Mouse (Mus musculus) liver, adult 2 months (tissue): Measurements from ENCODE around the gene Ifitm3. TPM values are rescaled to one million over a fixed set of nuclear protein-coding genes. Genes with fewer than 3 reads are reported as not detected.
A peak's percentile ranks its signal among the peaks of the same experiment; 100 is the strongest.

ENCODE experiments used
- DNase-seq: peaks from one replicate; pipeline ENCODE4 v3.0.0-alpha.2; 2011; ENCODE audit warnings: low read depth, low spot score; ENCODE audit errors: extremely low read depth
- H3K27ac ChIP-seq: fragments of 200-500 bp; replicated peaks from 2 replicates; pipeline ENCODE4 v1.5.1; 2012; ENCODE audit warnings: low read depth, mild to moderate bottlenecking, control low read depth, inconsistent platforms, low read length; ENCODE audit not compliant: insufficient read depth
- H3K27me3 ChIP-seq: fragments of 200-500 bp; 2 replicates; pipeline ENCODE4 v1.6.1; 2012; ENCODE audit warnings: mild to moderate bottlenecking, moderate library complexity, low read length, inconsistent platforms; ENCODE audit not compliant: control insufficient read depth, insufficient read depth
- H3K36me3 ChIP-seq: fragments of 200-500 bp; 2 replicates; pipeline ENCODE4 v1.6.1; 2012; ENCODE audit warnings: low read length, inconsistent platforms; ENCODE audit not compliant: control insufficient read depth, insufficient read depth
- H3K4me1 ChIP-seq: fragments of 200-500 bp; 2 replicates; pipeline ENCODE4 v1.6.1; 2011; ENCODE audit warnings: low read length; ENCODE audit not compliant: control insufficient read depth, insufficient read depth
- H3K4me3 ChIP-seq: fragments of 200-500 bp; 2 replicates; pipeline ENCODE4 v1.5.1; 2011; ENCODE audit warnings: low read depth, mild to moderate bottlenecking, control low read depth, low read length, moderate library complexity; ENCODE audit not compliant: insufficient read depth
- H3K79me2 ChIP-seq: fragments of 200-500 bp; 2 replicates; pipeline ENCODE4 v1.6.1; 2012; ENCODE audit warnings: inconsistent platforms, mild to moderate bottlenecking, low read length, moderate library complexity; ENCODE audit not compliant: control insufficient read depth, insufficient read depth
- H3K9ac ChIP-seq: fragments of 200-500 bp; 2 replicates; pipeline ENCODE4 v1.6.1; 2012; ENCODE audit warnings: low read depth, mild to moderate bottlenecking, control low read depth, inconsistent platforms, low read length
- CTCF ChIP-seq: fragments of 200-500 bp; IDR thresholded peaks from 2 replicates; pipeline ENCODE4 v1.5.1; 2011; ENCODE audit warnings: low read depth, low read length, control low read depth
- POLR2A ChIP-seq: fragments of 200-500 bp; IDR thresholded peaks from 2 replicates; pipeline ENCODE4 v1.6.1; 2011; ENCODE audit warnings: low read length, control low read depth; ENCODE audit not compliant: insufficient read depth; ENCODE audit errors: extremely low read depth
- WGBS: fragments of 180-500 bp; shearing (Covaris S2); methylation state at CpG from one replicate; pipeline ENCODE4 v1.1.7; 2018; 5-methylcytosine and 5-hydroxymethylcytosine counted together
- polyA plus RNA-seq: library from polyadenylated mRNA; depleted of rRNA; stranded (reverse); fragments of >200 nt; gene quantifications from 2 replicates; pipeline ENCODE4 v1.2.3, GENCODE M21; 2012; rRNA removed
- total RNA-seq: library from RNA; depleted of rRNA; stranded (reverse); fragments of >200 nt; gene quantifications from 2 replicates; pipeline ENCODE4 v1.2.3, GENCODE M21; 2014; rRNA removed

Gene Ifitm3
- total and polyA plus RNA-seq, 2 experiments, result 392 to 1,254 TPM

DNA sequence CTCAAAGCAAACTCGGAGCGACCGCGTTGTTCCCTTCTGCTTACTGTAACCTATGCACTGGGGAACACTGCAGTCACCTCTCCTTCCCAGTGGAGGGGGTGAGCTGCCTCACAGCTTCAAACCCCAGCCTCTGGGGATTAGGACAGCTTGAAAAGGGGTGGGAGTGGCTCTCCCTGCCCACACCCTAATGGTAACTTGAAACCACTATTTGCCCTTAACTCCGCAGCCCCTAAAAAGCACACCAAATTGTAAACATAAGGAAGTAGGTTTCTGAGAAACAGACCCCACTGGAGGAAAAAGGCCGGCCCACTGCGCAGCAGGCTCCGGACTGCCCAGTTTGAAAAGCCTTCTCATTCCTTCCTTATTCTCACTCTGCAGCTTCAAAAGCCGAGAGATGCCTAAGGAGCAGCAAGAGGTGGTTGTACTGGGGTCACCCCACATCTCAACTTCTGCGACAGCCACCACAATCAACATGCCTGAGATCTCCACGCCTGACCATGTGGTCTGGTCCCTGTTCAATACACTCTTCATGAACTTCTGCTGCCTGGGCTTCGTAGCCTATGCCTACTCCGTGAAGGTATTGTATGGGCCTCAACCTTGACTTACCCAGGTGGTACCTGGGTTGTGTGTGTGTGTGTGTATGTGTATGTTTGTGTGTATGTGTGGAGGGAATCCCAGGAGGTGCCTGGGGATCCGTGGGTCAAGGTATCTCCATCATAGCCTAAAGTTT, 42.5 kb downstream of the Ifitm3 start:
- no peak for TF ChIP-seq POLR2A
- no peak for TF ChIP-seq CTCF
- Histone ChIP-seq H3K4me3 (peak overlapping the region; percentile 28; the same call in 1 of the 2 replicates), H3K9ac (peak overlapping the region; percentile 49)

DNA sequence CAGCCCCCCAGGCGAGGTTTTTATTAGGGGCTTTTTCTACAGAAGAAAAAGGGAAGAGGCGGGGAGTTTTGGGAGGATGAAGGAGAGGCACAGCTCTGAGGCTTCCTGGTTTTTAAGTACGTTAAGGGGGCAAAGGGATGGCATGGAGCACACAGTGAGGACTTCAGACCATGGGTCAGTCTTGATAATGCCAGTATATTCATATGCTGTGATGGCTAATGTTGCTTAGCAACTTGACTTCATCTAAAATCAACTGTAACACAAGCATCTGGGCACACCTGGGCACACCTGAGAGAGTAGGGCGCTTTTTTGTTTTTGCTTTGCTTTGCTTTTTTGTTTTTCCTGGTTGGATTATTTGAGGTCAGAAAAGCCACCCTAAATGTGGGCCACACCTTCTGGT, 43.6 kb downstream of the Ifitm3 start, which contains the start of gene Ifitm1:
TSS of gene Ifitm1 (plus strand) at position 301 of the 400 bp plus-strand sequence.
- 94% methylated on average over 4 of the region's 4 CpGs for WGBS
- no peak within 1 kb of the TSS for H3K9ac ChIP-seq
- H3K27ac ChIP-seq, result no peak within 1 kb of the TSS
- H3K4me1 ChIP-seq, result no peaks in the 10 kb centered on the region
- no peaks in the 10 kb centered on the region for H3K36me3 ChIP-seq
- H3K27me3 ChIP-seq, result no peaks in the 10 kb centered on the region
- TF ChIP-seq POLR2A, result no peak
- no peak for TF ChIP-seq CTCF
- no peaks in the 10 kb centered on the region for H3K79me2 ChIP-seq
- no peak for DNase-seq
- H3K4me3 ChIP-seq, result no peak within 1 kb of the TSS

More for the DNA sequence above, 42.5 kb downstream of the Ifitm3 start:
- Histone ChIP-seq H3K79me2 (no peaks in the 10 kb centered on the region), H3K4me1 (no peaks in the 10 kb centered on the region), H3K27me3 (no peaks in the 10 kb centered on the region), H3K36me3 (no peaks in the 10 kb centered on the region), H3K27ac (peak overlapping the region; percentile 54; the same call in 1 of the 2 replicates)
- no peak for DNase-seq
- WGBS, result 58% methylated on average over 14 of the region's 14 CpGs

DNA sequence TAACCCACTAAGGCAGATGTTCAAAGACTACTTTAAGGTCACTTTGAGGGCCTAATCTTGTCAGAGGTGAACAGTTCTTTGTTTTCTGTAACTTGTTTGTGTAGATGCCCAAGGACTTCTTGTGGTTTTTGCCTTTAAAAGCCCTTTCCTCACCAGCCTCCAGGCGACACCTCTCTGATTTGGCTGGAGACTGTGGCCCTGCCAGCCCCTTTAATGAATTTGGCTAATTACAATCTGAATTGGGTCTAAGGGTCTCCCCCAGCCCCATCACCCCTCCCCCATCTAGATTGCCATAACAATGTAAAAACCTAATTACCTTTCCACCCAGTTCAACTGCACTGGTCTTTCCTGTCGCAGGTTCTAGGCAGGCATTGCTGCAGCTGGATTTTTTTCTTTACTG, 47.8 kb downstream of the Ifitm3 start:
- TF ChIP-seq CTCF, result no peak
- no peak for TF ChIP-seq POLR2A
- Histone ChIP-seq H3K4me3 (no peak overlapping the region), H3K36me3 (no peaks in the 10 kb centered on the region), H3K27me3 (no peaks in the 10 kb centered on the region), H3K79me2 (no peaks in the 10 kb centered on the region), H3K9ac (no peak overlapping the region), H3K4me1 (no peaks in the 10 kb centered on the region), H3K27ac (no peak overlapping the region)
- DNase-seq, result no peak
- WGBS, result 96% methylated on average over 2 of the region's 2 CpGs

DNA sequence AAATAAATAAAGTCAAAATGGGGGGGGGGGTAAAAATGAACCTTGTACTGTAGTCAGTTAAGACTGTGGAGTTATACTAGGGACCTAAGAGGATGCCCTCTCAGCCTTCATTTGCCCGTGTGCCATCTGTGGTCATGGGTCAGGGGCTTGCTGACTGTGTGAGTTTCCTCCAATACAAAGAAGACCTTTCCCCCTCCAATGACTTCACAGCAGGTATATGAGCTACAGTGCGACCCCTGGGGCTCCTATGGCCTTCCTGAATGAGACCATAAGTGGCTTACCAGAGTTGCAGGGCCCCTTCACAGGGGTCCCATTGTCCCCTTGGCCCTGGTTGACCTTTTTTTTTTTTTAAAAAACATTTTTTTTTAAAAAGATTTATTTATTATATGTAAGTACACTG, 49.2 kb downstream of the Ifitm3 start:
- no peak for TF ChIP-seq CTCF
- no peak for TF ChIP-seq POLR2A
- Histone ChIP-seq H3K36me3 (no peaks in the 10 kb centered on the region), H3K27me3 (no peaks in the 10 kb centered on the region), H3K79me2 (no peaks in the 10 kb centered on the region), H3K4me3 (no peak overlapping the region), H3K4me1 (peaks cover 4% of the 10 kb centered on the region), H3K27ac (no peak overlapping the region), H3K9ac (no peak overlapping the region)
- DNase-seq, result no peak
- WGBS, result 88% methylated on average over 2 of the region's 2 CpGs

DNA sequence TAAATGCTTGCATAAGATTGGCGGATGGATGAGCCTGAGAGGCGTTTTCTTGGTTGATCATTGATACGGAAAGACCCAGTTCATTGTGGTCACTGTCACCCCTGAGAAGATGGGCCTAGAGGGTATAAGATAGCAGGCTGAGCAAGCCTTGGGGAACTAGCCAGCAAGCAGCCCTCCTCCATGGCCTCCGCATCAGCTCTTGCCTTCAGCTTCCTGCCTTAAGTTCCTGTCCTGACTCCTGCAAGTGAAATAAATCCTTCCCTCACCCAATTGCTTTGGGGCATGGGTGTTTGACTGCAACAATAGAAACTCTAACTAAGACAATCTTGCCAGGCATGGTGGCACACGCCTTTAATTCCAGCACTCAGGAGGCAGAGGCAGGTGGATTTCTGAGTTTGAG, 50.5 kb downstream of the Ifitm3 start:
- WGBS, result 89% methylated on average over 5 of the region's 5 CpGs
- H3K27ac ChIP-seq, result no peak overlapping the region

More for the DNA sequence above, 50.5 kb downstream of the Ifitm3 start:
- TF ChIP-seq CTCF (no peak), POLR2A (no peak)
- peaks cover 5% of the 10 kb centered on the region for H3K79me2 ChIP-seq
- no peak overlapping the region for H3K9ac ChIP-seq
- H3K4me1 ChIP-seq, result peaks cover 4% of the 10 kb centered on the region
- no peak overlapping the region for H3K4me3 ChIP-seq
- no peaks in the 10 kb centered on the region for H3K36me3 ChIP-seq
- no peaks in the 10 kb centered on the region for H3K27me3 ChIP-seq
- no peak for DNase-seq

Other genes with a start within 250 kb of the Ifitm3 start
Only the 30 nearest of the 31 such genes appear.
- gene Syce1, start 222.9 kb downstream of the Ifitm3 start, total RNA-seq, result not detected in 2 replicates
- 0.07 TPM in 1 of 2 replicates, not detected in the other for gene Syce1, start 222.9 kb downstream of the Ifitm3 start, polyA plus RNA-seq
- gene Zfp941, start 188.6 kb downstream of the Ifitm3 start, total RNA-seq, result 1.0 TPM in 2 replicates
- gene Zfp941, start 188.6 kb downstream of the Ifitm3 start, polyA plus RNA-seq, result 0.34 and 0.77 TPM in 2 replicates
- gene Urah, start 175.8 kb downstream of the Ifitm3 start, total RNA-seq, result 511 and 549 TPM in 2 replicates
- 1,037 and 1,096 TPM in 2 replicates for gene Urah, start 175.8 kb downstream of the Ifitm3 start, polyA plus RNA-seq
- 0.46 TPM in 1 of 2 replicates, not detected in the other for gene Scgb1c1, start 165.2 kb downstream of the Ifitm3 start, total RNA-seq
- 1.0 TPM in 1 of 2 replicates, not detected in the other for gene Scgb1c1, start 165.2 kb downstream of the Ifitm3 start, polyA plus RNA-seq
- not detected in 2 replicates for gene Odf3, start 163.0 kb downstream of the Ifitm3 start, total RNA-seq
- gene Odf3, start 163.0 kb downstream of the Ifitm3 start, polyA plus RNA-seq, result not detected in 2 replicates
- 0.60 and 1.4 TPM in 2 replicates for gene Gm45785, start 154.4 kb downstream of the Ifitm3 start, total RNA-seq
- gene Gm45785, start 154.4 kb downstream of the Ifitm3 start, polyA plus RNA-seq, result not detected in 2 replicates
- gene Ric8a, start 153.8 kb downstream of the Ifitm3 start, total RNA-seq, result 17.5 and 20.3 TPM in 2 replicates
- 24.6 and 34.4 TPM in 2 replicates for gene Ric8a, start 153.8 kb downstream of the Ifitm3 start, polyA plus RNA-seq
- gene Bet1l, start 153.2 kb downstream of the Ifitm3 start, total RNA-seq, result 15.0 and 15.4 TPM in 2 replicates
- gene Bet1l, start 153.2 kb downstream of the Ifitm3 start, polyA plus RNA-seq, result 22.1 and 29.2 TPM in 2 replicates
- 83.6 and 102 TPM in 2 replicates for gene Psmd13, start 128.8 kb downstream of the Ifitm3 start, total RNA-seq
- gene Psmd13, start 128.8 kb downstream of the Ifitm3 start, polyA plus RNA-seq, result 51.1 and 58.2 TPM in 2 replicates
- 134 and 150 TPM in 2 replicates for gene Sirt3, start 128.5 kb downstream of the Ifitm3 start, total RNA-seq
- 155 TPM in 2 replicates for gene Sirt3, start 128.5 kb downstream of the Ifitm3 start, polyA plus RNA-seq
- 0.55 and 0.81 TPM in 2 replicates for gene Cox8b, start 110.3 kb downstream of the Ifitm3 start, total RNA-seq
- gene Cox8b, start 110.3 kb downstream of the Ifitm3 start, polyA plus RNA-seq, result not detected in 2 replicates
- gene Nlrp6, start 89.9 kb downstream of the Ifitm3 start, total RNA-seq, result 28.9 and 33.4 TPM in 2 replicates
- gene Nlrp6, start 89.9 kb downstream of the Ifitm3 start, polyA plus RNA-seq, result 72.9 and 119 TPM in 2 replicates
- 16.6 and 19.1 TPM in 2 replicates for gene Pgghg, start 69.4 kb downstream of the Ifitm3 start, total RNA-seq
- gene Pgghg, start 69.4 kb downstream of the Ifitm3 start, polyA plus RNA-seq, result 41.3 and 43.3 TPM in 2 replicates
- gene Ifitm5, start 60.5 kb downstream of the Ifitm3 start, total RNA-seq, result 0.40 and 0.55 TPM in 2 replicates
- gene Ifitm5, start 60.5 kb downstream of the Ifitm3 start, polyA plus RNA-seq, result 0.76 and 1.0 TPM in 2 replicates
- not detected in 2 replicates for gene Gm45717, start 54.8 kb downstream of the Ifitm3 start, total RNA-seq
- gene Gm45717, start 54.8 kb downstream of the Ifitm3 start, polyA plus RNA-seq, result not detected in 2 replicates
- gene Ifitm2, start 54.8 kb downstream of the Ifitm3 start, total RNA-seq, result 270 and 282 TPM in 2 replicates
- gene Ifitm2, start 54.8 kb downstream of the Ifitm3 start, polyA plus RNA-seq, result 968 and 1,028 TPM in 2 replicates
- 11.2 and 11.3 TPM in 2 replicates for gene Ifitm1, start 43.5 kb downstream of the Ifitm3 start, total RNA-seq
- 48.6 and 79.4 TPM in 2 replicates for gene Ifitm1, start 43.5 kb downstream of the Ifitm3 start, polyA plus RNA-seq
- 0.81 and 0.83 TPM in 2 replicates for gene Ifitm6, start 7.2 kb upstream of the Ifitm3 start, total RNA-seq
- 0.72 and 1.7 TPM in 2 replicates for gene Ifitm6, start 7.2 kb upstream of the Ifitm3 start, polyA plus RNA-seq
- not detected in 2 replicates for gene Gm17387, start 18.4 kb upstream of the Ifitm3 start, total RNA-seq
- gene Gm17387, start 18.4 kb upstream of the Ifitm3 start, polyA plus RNA-seq, result not detected in 2 replicates
- gene B4galnt4, start 50.3 kb upstream of the Ifitm3 start, total RNA-seq, result 0.09 TPM in 1 of 2 replicates, not detected in the other
- 0.04 and 0.10 TPM in 2 replicates for gene B4galnt4, start 50.3 kb upstream of the Ifitm3 start, polyA plus RNA-seq
- 0.60 and 0.83 TPM in 2 replicates for gene Pkp3, start 67.4 kb upstream of the Ifitm3 start, total RNA-seq
- 1.9 and 2.0 TPM in 2 replicates for gene Pkp3, start 67.4 kb upstream of the Ifitm3 start, polyA plus RNA-seq
- 21.8 and 28.5 TPM in 2 replicates for gene Sigirr, start 89.8 kb upstream of the Ifitm3 start, total RNA-seq
- gene Sigirr, start 89.8 kb upstream of the Ifitm3 start, polyA plus RNA-seq, result 42.4 and 42.5 TPM in 2 replicates
- gene Ano9, start 107.0 kb upstream of the Ifitm3 start, total RNA-seq, result not detected in 2 replicates
- 0.09 and 0.13 TPM in 2 replicates for gene Ano9, start 107.0 kb upstream of the Ifitm3 start, polyA plus RNA-seq
- gene Ptdss2, start 111.6 kb upstream of the Ifitm3 start, total RNA-seq, result 5.2 and 5.4 TPM in 2 replicates
- 10.7 and 13.5 TPM in 2 replicates for gene Ptdss2, start 111.6 kb upstream of the Ifitm3 start, polyA plus RNA-seq
- 106 and 108 TPM in 2 replicates for gene Rnh1, start 162.1 kb upstream of the Ifitm3 start, total RNA-seq
- 134 and 136 TPM in 2 replicates for gene Rnh1, start 162.1 kb upstream of the Ifitm3 start, polyA plus RNA-seq
- 37.6 and 53.8 TPM in 2 replicates for gene Hras, start 183.2 kb upstream of the Ifitm3 start, total RNA-seq
- gene Hras, start 183.2 kb upstream of the Ifitm3 start, polyA plus RNA-seq, result 50.4 and 58.9 TPM in 2 replicates
- gene Lrrc56, start 183.4 kb upstream of the Ifitm3 start, total RNA-seq, result 1.8 and 2.1 TPM in 2 replicates
- 4.4 and 4.8 TPM in 2 replicates for gene Lrrc56, start 183.4 kb upstream of the Ifitm3 start, polyA plus RNA-seq
- 0.47 and 0.83 TPM in 2 replicates for gene Lmntd2, start 203.3 kb upstream of the Ifitm3 start, total RNA-seq
- 1.4 and 2.2 TPM in 2 replicates for gene Lmntd2, start 203.3 kb upstream of the Ifitm3 start, polyA plus RNA-seq
- gene Rassf7, start 205.1 kb upstream of the Ifitm3 start, total RNA-seq, result 21.6 and 22.5 TPM in 2 replicates
- gene Rassf7, start 205.1 kb upstream of the Ifitm3 start, polyA plus RNA-seq, result 49.1 and 53.3 TPM in 2 replicates
- gene Phrf1, start 218.0 kb upstream of the Ifitm3 start, total RNA-seq, result 8.1 and 12.6 TPM in 2 replicates
- 6.7 and 9.2 TPM in 2 replicates for gene Phrf1, start 218.0 kb upstream of the Ifitm3 start, polyA plus RNA-seq